Mouse (Mus musculus) splenic B cell, adult 2 months (primary cell): ENCODE measurements around the gene Gm136.
"Not testable (repeated sequence)": the region's sequence is repeated elsewhere in the genome, so short reads cannot be mapped to it uniquely, and the experiment has no call there.

Source experiments
- DNase-seq: peaks from one replicate; pipeline ENCODE4 v3.0.0-alpha.2; 2011; ENCODE audit warnings: low read depth, low spot score
- H3K27me3 ChIP-seq: 2 replicates; pipeline ENCODE4 v1.6.1; 2012; ENCODE audit warnings: mild to moderate bottlenecking, low read length, moderate library complexity, mixed read lengths; ENCODE audit not compliant: control insufficient read depth, poor library complexity, insufficient read depth, severe bottlenecking
- H3K36me3 ChIP-seq: 2 replicates; pipeline ENCODE4 v1.6.1; 2012; ENCODE audit warnings: mild to moderate bottlenecking, low read length, moderate library complexity, mixed read lengths; ENCODE audit not compliant: control insufficient read depth, poor library complexity, insufficient read depth, severe bottlenecking

Gm136 gene

DNA sequence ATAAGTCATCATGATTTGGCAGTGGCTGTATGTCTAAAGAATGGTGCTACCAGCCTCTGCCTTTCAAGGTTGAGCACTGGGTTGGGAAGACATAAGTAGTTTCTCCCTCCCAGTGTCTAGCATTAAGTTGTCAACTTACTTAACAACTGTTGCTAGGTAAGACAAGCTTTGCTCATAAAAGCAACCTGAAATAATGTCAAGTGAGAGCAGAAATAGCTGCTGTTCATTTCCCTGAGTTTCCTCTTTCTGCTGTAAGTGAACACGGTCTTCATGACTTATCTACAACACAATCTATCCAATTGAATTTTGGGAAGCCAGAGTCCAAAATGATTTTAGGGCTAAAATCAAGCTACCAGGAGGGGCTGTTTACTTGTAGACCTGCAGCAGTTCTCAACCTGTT, at the start of gene Gm136:
Gene Gm136 (minus strand): TSS at position 101 of the 400 bp plus-strand sequence.
- Histone ChIP-seq H3K27me3 (no peaks in the 10 kb centered on the region), H3K36me3 (no peaks in the 10 kb centered on the region)
- DNase-seq: no peak

DNA sequence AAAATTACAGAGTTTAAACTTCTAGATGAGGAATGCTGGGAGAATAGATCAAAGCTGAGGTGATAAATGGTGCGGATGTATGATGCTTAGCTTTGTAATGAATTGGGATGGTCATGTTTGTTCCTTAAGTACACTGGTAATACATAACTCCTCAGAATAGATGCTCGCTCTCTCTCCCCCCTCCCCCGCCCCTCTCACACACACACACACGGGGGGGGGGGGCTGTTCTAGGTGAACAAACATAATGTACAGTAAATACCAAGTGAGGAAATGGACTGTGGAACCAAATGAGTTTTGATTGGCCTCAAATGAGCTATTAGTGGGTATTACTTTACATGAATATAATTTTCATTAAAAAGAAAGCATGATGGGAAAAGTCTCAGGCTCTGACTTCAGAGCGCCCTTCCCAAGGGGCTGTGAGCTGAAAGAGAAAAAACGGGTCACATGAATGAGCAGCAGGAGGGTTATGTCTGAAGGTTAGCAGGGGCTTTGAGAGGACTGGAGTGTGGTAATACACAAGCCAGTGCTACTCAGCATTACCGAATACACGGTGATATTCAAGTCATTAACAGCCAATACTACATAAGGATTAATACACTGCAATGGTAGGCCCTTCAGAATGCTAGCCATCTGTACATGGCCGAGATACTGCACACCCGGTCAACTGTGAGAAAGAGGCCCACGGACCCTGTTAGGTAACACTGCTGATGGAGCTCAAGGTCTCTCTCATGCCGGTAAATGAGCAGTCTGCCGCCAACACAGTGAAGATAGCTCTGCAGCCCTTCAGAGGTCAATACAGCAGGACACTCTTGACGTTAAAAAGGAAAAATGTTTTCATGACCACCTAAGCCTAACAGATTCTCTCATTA, 45.3 kb upstream of the Gm136 start:
- Histone ChIP-seq H3K27me3 (no peaks in the 10 kb centered on the region), H3K36me3 (peaks cover 5% of the 10 kb centered on the region)
- no peak for DNase-seq

DNA sequence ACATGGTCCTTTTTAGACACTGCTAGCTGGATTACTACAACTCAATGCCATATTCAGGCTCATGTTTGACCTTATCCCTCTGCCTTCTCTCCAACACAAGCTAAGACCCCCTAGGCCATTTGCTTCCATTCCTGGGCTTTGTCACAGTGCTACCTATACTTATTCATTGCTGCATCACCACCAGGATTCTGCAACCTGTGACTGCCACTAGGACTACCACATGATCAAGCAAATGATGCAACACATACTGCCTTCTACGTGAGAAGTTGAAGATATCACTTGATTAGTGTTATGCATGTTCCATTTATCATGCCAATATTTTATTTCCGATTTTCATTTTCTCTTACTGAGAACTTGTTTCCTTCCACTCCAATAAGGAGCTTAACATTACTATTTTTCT, 41.9 kb upstream of the Gm136 start:
- H3K36me3 ChIP-seq: 0 out of 2 replicates have a peak, but pooled peaks cover 2% of the 10 kb centered on the region
- no peaks in the 10 kb centered on the region for H3K27me3 ChIP-seq
- no peak for DNase-seq

DNA sequence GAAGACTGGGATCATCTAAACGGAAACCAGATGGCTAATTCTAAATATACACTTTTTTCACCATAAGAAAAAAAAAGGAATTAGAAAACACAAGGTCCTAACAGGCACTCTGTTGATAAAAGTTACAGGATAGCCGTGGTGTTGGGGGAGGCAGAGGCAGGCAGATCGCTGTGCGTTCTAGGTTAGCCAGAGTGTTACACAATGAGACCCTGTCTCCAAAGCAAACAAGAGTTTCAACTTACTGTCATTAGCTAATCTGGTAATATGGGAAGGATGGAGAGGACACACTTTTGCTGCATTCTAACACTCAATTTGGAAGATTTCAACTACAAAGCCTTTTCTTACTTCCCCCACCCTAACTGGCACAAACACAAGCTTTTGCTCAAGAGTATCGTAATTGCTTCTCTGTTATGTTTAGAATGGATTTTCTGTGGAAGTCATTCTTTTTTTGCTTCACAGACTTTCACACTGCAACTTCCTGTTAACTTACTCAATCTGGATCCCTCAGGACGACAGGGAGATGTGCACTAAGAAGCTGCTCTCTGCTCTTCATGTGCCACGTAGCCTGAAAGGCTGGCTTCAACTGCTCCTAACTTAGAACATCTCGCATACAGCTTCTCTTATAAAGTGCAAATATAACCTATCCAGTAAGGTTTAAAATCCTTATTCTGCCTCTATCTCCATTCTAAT, 41.4 kb upstream of the Gm136 start:
- H3K27me3 ChIP-seq: no peaks in the 10 kb centered on the region
- H3K36me3 ChIP-seq: no peaks in the 10 kb centered on the region
- DNase-seq: no peak

DNA sequence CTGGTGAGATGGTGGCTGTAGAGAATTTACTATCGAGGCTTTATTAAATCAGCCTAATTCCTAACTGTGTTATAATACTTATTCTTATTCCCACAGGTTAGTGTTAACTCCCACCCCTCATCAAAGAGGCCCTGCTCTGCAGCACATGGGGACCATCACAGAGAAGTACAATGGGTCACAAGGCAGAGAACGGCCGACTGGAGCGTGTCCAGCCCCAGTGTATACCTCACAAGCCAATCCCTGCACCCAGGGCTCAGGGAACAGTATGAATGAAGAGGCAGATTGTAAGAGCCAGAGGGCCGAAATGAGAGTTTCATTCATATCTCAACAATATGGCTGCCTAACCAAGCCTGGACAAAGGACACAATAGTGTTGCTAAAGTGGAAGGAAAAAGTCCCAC, 40.2 kb upstream of the Gm136 start:
- no peak for DNase-seq
- no peaks in the 10 kb centered on the region for H3K36me3 ChIP-seq
- no peaks in the 10 kb centered on the region for H3K27me3 ChIP-seq

DNA sequence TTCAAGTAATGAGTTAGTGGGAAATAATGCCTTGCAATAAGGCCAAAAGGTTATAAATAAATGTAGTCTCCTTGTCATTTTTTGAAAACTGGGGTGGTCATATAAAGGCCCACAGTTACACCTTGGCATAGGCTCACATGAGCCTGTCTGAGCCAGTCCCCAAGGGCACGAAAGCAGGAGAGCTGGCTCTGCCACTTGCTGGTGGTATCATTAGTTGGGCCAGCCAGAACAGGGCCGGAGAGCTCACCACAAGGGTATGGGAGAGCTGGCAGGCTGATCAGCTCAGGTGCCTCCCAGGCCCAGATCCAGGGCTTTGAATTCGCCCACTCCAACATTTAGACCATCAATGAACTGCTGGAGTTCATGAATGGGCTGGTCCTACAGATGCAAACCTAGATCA, 30.4 kb upstream of the Gm136 start:
- H3K27me3 ChIP-seq: no peaks in the 10 kb centered on the region; the same call in 1 of the 2 replicates

DNA sequence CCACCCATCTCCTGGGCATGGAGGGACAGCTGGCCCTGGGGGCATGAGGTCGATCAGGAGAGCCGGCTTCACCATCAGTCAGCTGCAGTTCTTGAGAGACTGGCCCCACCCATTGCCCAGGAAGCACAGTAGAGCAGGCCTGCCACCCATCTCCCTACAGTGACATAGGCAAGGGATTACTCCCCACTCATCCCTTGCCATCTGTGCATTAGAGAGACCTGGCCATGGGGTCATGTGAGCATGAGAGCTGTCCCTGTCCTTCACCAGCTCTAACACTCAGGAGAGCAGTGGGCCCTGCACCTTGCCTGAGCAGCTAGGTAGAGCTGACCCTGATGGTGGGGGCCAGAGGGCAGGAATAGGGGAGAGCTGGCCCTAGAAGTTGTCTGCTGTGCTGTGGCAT, 29.6 kb upstream of the Gm136 start:
- no peak for DNase-seq
- Histone ChIP-seq H3K27me3 (no peaks in the 10 kb centered on the region; the same call in 1 of the 2 replicates), H3K36me3 (no peaks in the 10 kb centered on the region)

More for the DNA sequence above, 30.4 kb upstream of the Gm136 start:
- no peaks in the 10 kb centered on the region for H3K36me3 ChIP-seq
- DNase-seq: no peak

DNA sequence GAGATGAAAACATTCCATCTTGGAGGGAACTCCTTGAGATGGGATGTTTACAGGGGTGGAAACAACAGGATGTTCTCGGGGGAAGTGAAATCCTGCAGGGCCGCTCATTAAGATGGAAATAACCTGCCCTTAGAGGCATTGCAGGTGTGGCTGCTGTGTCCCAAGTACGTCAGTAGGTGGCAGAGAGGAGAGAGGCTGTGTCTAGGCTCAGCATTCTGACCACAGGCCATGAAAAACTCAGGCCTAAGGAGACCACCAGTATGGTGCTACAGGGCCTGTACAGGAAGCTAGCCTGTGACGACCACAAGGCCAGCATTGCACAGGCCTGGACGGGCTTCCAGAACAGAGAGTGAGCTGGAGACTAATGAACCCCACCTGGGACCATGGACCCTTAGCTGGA, 28.8 kb upstream of the Gm136 start:
- DNase-seq: peak; percentile 33
- H3K27me3 ChIP-seq: no peaks in the 10 kb centered on the region; the same call in 1 of the 2 replicates
- H3K36me3 ChIP-seq: no peaks in the 10 kb centered on the region

DNA sequence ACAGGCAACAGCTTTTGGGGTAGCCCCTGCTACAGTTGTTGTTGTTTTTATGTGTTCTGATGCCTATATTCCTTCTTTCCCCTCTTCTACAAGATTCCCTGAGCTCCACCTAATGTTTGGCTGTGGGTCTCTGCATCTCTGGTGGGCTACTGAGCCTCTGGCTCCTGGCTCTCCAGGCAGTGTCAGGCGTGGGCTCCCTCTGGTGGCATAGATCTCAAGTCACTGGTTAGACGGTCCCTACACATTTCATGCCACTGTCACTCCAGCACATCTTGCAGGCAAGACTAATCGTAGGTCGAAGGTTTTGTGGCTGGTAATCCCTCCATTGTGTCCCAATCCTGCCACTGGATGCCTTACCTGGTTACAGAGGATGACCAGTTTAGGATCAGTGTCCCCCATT, 26.7 kb upstream of the Gm136 start:
- peak; percentile 39 for DNase-seq
- H3K27me3 ChIP-seq: no peaks in the 10 kb centered on the region; the same call in 1 of the 2 replicates
- H3K36me3 ChIP-seq: no peaks in the 10 kb centered on the region

DNA sequence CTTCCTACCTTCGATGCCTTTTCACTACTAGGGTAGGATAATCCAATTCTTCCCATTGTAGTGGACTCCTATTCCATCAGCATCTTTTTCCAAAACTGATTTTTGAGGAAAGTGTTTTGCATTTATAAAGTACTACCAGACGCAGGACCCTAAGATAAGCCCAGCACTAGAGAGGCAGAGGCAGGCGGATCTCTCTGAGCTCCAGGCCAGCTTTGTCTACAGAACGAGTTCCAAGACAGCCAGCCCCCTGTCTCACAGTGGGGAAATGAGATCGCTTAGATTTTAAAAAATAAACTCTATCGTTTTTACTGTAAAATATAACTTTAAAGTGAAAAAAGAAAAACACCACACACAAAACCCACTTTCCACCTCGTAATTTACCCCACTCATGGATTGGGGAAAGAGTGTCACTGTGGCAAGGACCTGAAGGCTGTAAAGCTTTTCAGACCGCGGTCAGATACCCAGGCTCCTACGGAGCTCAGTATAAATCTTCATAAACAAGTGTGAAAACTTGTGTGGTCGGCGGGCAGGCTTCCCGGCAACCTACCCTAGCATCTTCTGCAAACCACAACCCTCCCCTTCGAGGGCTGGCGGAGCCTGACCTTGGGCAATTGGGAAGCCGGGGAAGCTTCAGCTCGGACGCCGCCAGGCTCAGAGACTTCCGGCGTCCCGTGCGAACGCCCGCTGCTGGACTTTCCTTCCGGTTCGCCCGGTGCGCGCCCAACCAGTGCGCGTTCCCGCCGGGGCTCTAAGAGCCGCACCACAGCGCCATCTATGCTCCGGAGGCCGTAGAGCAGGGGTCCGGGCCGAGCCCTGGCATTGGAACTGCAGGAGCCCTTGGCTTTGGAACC, 21.8 kb upstream of the Gm136 start, which contains the start of gene Smim8:
Gene Smim8 (minus strand): TSS at position 747 of the 851 bp plus-strand sequence.
- Histone ChIP-seq H3K36me3 (no peaks in the 10 kb centered on the region), H3K27me3 (no peaks in the 10 kb centered on the region)
- peak; percentile 92 for DNase-seq

DNA sequence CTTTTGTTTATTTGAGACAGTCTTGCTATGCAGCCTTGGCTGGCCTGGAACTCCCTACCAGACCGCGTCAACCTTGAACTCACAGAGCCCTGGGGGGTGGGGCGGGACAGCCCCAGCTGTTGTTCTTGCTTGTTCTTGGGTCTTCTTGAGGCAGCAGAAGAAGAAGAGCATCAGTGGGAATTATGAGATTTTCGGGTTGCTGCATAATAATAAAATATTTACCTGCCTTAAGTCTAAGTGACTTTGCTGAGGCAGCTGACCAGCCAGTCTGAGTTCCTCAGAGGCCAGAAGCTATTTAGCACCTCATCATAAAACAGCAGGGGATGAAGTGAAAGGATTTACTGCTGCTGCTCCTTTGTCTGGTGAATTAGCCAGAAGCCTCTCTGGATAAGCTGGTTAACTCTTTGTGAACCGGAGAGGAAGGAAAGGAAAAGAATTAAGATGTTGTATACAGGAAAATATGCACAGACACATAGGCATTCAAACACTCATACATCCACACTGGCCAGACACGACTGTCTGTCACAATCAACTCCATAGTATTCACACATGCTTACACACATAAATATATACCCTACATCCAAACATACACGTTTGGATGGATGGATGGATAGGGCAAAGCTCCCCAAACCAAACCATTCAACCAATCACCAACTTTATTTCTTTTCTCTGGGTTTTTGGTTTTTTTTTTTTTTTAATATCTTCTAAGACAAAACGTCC, 15.7 kb upstream of the Gm136 start:
- no peak for DNase-seq
- Histone ChIP-seq H3K27me3 (no peaks in the 10 kb centered on the region), H3K36me3 (peaks cover 2% of the 10 kb centered on the region; the same call in 1 of the 2 replicates)

DNA sequence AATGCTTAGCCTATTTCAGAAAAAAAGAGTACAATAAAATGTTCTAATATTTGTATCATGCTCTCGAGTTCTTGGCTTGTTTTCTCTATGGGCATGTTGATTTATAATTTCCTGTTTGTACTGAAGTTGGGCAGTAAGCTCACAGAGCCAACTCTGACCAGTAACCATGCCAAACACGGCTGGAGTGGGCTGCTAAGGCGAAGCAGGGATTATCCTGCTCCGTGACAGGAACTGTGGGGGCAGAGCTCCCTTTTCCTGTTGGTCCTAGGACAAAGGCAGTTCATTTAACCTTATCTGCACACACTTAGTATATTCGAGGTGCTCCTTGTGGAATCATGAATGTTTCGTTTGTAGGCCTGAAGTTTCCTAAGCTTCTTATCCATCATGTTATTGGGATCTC, 6.8 kb downstream of the Gm136 start:
- DNase-seq: no peak
- Histone ChIP-seq H3K36me3 (no peaks in the 10 kb centered on the region), H3K27me3 (no peaks in the 10 kb centered on the region)

DNA sequence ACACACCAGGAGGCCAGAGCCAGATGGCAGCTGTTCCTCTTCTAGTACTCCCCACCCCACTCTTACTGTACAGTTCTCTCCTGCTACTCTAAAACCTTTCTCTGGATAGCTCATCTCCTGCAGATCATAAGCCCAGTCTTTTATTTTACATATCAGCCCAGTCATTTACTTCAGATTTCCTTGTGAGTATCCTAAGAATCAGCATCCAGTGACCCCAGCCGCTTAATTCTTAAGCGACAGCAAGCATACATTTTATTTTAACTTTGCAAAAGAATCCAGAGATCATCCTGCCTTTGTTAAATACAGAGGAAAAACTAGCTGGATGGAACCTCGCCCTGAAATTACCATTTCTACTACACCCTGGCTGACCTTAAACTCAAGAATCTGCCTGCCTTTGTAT, 21.6 kb downstream of the Gm136 start:
- H3K27me3 ChIP-seq: no peaks in the 10 kb centered on the region; the same call in 1 of the 2 replicates
- no peaks in the 10 kb centered on the region for H3K36me3 ChIP-seq
- DNase-seq: no peak

DNA sequence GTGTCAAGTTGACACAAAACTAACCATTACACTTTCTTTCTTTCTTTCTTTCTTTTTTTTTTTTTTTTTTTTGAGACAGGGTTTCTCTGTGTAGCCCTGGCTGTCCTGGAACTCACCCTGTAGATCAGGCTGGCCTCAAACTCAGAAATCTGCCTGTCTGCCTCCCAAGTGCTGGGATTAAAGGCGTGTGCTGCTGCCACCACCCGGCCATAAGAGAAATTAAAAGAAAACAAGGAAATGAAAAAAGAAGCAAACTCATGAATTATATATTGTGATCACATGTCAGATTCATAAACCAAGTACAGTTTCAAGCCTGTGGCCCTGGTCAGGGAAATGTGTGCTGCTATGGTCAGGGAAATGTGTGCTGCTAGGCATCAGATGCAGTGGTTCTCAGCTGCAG, 22.6 kb downstream of the Gm136 start:
- H3K36me3 ChIP-seq, H3K27me3 ChIP-seq: not testable (repeated sequence)
- DNase-seq: peak; percentile 30
